Mouse (Mus musculus) layer of hippocampus, adult 2 months (tissue): ENCODE data around the gene Kdm5a. TPM values are rescaled to one million over a fixed set of nuclear protein-coding genes. Genes with fewer than 3 reads are reported as not detected.

Source experiments
- DNase-seq, 2 experiments: peaks; one replicate each; pipeline ENCODE4 v3.0.0; 2022; ENCODE audit warnings: low spot score in 2 of 2
- H3K27ac ChIP-seq: fragments of 200-600 bp; 2 replicates; pipeline ENCODE4 v1.8.1; 2022
- H3K4me3 ChIP-seq: fragments of 200-600 bp; 2 replicates; pipeline ENCODE4 v1.8.1; 2022; ENCODE audit warnings: mild to moderate bottlenecking
- CTCF ChIP-seq: fragments of 200-600 bp; conservative IDR thresholded peaks from 2 replicates; pipeline ENCODE4 v1.8.1; 2022; ENCODE audit warnings: antibody characterized with exemption, mild to moderate bottlenecking, moderate library complexity
- total RNA-seq, 2 experiments: library from RNA; stranded (reverse); gene quantifications; 2 replicates each; pipeline ENCODE4 v1.2.3; 2021

The Kdm5a gene
- total RNA-seq, 2 experiments from 2014 or later = 43.3 to 47.3 TPM

DNA sequence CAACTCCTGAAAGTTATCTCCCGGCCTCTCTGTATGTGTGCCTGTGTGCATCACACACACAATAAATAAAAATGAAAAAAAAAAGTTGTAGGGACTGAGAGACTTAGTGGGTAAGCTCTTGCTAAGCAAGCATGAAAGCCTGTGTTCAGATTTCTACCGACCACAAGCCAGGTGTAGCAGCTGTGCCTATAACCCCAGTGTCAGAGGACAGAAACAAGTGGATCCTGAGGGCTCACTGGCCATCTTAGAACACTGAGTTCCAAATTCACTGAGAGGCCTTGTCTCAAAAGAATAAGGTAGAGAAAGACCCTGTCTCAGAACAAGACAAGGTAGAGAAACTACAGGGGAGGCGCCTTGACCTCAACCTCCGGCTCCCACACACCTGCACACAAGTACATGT is 104.3 kb downstream of the Kdm5a start:
- H3K27ac ChIP-seq = no peak overlapping the region
- no peak for DNase-seq
- no peak overlapping the region for H3K4me3 ChIP-seq
- no peak for TF ChIP-seq CTCF

DNA sequence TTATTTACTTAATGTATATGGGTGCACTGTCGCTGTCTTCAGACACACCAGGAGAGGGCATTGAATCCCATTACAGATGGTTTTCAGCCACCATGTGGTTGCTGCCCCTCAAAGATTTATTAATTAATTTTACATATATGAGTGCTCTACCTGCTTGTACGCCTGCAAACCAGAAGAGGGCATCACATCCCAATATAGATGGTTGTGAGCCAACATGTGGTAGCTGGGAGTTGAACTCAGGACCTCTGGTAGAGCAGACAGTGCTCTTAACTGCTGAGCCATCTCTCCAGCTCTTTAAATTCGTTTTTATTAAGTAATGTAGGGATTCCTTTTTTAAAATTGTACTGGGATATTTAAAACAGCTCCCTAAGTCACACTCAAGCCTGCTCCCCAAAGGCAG is 105.3 kb downstream of the Kdm5a start:
- peak; percentile 50 for TF ChIP-seq CTCF
- Histone ChIP-seq H3K4me3 (no peak overlapping the region), H3K27ac (no peak overlapping the region)
- DNase-seq = no peak

DNA sequence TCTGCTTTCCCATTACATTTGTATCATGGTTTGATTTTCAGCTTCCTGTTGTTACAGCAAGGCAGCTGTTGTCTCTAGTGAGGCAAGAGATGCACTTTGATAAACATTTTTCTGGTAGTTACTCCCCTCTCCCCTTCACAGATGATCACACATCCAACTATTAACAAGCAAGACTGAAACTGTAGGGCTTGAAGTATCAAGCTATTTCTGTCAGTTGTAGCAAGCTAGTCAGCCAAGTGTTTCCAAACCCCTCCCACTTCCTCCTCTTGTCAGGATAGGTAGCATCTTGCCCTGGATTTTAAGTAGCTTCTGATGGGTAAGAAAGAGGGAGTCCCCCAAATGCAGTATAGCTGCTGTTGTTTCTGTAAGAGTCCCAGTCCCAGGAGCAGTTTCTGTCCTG is 105.8 kb downstream of the Kdm5a start:
- no peak overlapping the region for H3K27ac ChIP-seq
- H3K4me3 ChIP-seq = no peak overlapping the region
- TF ChIP-seq CTCF = no peak
- DNase-seq = no peak

DNA sequence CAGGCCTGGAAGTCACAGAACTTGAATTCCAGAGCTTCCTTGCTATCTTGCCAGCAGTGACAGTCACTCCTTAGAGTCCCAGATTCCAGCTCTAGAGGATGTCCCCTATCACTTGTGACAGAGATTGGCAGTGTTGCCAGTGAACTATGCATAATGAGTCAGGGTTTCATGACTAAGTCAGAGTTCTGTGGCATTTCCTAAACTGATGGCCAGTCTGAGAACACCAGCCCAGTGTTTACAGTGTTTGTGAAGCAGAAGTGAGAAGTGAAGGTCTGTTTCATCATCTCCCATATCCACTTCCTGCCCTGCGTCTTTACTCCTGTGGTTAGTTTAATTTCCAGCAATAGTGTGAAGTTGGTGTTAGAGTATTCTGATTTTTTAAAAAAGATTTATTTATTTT is 106.7 kb downstream of the Kdm5a start:
- TF ChIP-seq CTCF = no peak

DNA sequence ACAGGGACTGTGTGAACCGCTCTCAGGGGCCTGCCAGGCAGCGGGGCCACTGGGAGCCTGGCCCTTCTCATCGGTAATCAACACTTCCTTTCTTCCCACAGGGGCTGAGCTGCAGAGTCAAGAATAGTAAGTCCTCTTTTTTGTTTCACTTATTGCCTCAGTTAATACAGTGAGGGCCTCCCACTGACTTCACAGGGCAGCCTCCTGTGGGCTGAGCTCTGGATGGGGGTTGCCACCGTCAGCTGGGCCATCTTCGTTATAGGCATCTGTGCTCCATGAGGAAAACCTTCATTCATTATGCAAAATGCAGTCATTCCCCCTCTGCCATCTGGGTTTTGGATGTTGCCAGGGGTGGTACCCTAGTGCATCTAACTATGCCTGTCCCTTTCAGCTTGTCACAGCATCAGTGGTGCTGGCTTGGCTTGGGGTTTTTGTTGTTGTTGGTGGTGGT is 108.1 kb downstream of the Kdm5a start:
- H3K4me3 ChIP-seq = no peak overlapping the region
- peak overlapping the region; percentile 72 for H3K27ac ChIP-seq
- TF ChIP-seq CTCF = no peak
- DNase-seq = no peak

More for the DNA sequence above, 106.7 kb downstream of the Kdm5a start:
- no peak overlapping the region; the same call in 1 of the 2 replicates for H3K27ac ChIP-seq
- DNase-seq = no peak
- no peak overlapping the region for H3K4me3 ChIP-seq

DNA sequence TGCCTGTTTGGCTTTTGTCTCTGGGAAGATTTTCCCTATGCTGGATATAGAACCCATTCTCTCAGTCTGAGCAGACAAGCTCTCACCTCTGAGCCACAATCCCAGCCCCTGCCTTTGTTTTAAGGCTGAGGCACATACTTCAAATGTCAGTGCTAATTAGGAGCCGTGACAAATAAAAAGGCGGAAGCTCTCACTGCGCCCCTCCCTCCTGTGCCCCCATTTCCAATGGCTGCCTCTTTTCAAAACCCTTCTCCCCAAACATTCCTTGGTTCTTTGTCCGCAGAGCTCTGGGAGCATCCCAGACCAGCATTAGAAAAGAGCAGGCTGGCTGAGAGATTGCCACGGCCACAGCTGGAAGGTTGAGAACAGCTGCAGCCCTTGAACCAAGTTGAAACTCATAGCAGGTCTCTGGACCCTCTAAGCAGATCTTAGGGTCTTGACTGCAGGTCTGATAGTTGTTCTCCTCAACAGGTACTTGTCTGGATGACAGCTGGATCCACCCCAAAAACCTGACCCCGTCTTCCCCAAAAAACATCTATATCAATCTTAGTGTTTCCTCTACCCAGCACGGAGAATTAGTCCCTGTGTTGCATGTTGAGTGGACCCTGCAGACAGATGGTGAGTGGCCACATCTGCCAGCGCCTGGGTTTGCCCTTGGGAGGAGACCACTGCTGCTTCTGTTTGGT is 108.7 kb downstream of the Kdm5a start:
- no peak for TF ChIP-seq CTCF
- H3K27ac ChIP-seq = peak overlapping the region; percentile 72
- no peak for DNase-seq
- no peak overlapping the region for H3K4me3 ChIP-seq

DNA sequence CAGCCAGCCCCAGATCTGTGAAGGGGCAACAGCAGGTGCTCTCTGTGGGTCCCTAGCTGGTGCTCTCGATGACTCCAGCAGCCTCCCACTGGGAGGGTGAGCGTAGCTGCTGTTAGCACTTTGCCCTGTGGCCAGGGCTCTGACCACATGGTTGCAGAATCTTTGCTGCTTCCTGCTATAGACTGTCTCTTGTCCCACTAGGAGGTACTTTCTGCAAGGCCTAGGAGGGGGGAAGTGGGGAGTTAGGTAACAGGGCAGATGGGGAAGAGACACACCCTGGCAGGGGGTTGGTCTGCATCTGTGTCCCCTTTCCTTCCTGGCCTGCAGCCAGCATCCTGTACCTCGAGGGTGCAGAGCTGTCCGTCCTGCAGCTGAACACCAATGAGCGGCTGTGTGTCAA is 109.5 kb downstream of the Kdm5a start:
- DNase-seq = no peak
- Histone ChIP-seq H3K4me3 (no peak overlapping the region), H3K27ac (peak overlapping the region; percentile 72; the same call in 1 of the 2 replicates)
- no peak for TF ChIP-seq CTCF

DNA sequence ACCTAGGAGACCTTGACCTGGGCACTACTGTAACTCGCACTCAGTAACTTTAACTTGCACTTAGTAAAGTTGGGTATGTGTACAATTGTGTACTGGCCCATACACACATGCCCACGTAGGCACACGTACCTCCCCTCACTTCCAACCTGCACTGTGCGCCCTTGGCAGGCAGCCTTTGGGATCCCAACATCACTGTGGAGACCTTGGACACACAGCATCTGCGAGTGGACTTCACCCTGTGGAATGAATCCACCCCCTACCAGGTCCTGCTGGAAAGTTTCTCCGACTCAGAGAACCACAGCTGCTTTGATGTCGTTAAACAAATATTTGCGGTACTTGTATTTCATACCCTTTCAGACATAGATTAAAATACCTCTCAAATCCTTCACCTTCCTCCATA is 111.4 kb downstream of the Kdm5a start:
- Histone ChIP-seq H3K4me3 (no peak overlapping the region), H3K27ac (no peak overlapping the region)
- no peak for DNase-seq
- TF ChIP-seq CTCF = no peak

DNA sequence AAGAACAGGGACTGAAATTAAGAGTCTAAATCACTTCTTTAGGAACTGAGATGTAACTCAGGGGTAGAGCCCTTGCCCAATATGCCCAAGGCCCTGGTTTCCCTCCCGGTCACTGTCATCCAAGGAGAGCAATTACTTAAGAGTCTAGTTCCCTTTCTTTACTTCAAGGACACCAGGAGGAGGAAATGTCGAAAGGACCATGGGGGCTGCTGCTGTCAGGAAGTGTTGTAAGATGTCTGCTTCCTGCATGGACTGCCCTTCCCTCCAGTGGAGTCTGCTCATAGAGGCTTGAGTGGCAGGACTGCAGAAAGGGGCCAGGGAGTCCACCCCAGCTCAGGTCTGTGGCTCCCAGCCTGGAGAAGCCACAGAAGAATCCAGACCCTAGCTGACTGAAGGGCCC is 115.4 kb downstream of the Kdm5a start:
- H3K27ac ChIP-seq = peak overlapping the region; percentile 61; the same call in 1 of the 2 replicates
- H3K4me3 ChIP-seq = no peak overlapping the region
- no peak for DNase-seq
- TF ChIP-seq CTCF = no peak

DNA sequence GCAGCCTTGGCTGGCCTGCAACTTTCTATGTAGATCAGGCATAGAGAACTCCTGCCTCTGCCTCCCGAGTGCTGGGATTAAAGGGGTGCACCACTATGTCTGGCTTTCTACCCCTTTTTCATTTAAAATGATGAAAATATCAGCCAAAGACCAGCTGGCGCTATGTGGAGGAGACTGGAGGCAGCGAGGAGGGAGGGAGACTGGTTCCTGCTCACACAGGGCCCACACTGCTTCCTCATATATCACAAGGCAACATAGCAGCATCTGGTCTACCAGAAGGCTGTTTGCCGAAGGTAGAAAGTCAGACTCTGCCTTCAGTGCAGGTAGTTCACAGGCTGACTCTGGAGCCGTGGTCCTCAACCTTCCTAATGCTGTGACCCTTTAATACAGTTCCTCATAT is 116.4 kb downstream of the Kdm5a start:
- Histone ChIP-seq H3K4me3 (no peak overlapping the region), H3K27ac (peak overlapping the region; percentile 61)
- no peak for TF ChIP-seq CTCF
- peak; percentile 53 to 68 for DNase-seq

DNA sequence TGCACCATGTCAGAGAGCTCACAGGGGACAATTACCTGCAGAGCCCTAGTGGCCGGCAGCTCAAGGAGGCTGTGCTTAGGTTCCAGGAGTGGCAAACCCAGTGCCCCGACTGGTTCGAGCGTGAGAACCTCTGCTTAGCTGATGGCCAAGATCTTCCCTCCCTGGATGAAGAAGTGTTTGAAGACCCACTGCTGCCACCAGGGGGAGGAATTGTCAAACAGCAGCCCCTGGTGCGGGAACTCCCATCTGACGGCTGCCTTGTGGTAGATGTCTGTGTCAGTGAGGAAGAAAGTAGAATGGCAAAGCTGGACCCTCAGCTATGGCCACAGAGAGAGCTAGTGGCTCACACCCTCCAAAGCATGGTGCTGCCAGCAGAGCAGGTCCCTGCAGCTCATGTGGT is 117.6 kb downstream of the Kdm5a start:
- no peak overlapping the region for H3K4me3 ChIP-seq
- H3K27ac ChIP-seq = no peak overlapping the region
- TF ChIP-seq CTCF = peak; percentile 69
- no peak for DNase-seq

DNA sequence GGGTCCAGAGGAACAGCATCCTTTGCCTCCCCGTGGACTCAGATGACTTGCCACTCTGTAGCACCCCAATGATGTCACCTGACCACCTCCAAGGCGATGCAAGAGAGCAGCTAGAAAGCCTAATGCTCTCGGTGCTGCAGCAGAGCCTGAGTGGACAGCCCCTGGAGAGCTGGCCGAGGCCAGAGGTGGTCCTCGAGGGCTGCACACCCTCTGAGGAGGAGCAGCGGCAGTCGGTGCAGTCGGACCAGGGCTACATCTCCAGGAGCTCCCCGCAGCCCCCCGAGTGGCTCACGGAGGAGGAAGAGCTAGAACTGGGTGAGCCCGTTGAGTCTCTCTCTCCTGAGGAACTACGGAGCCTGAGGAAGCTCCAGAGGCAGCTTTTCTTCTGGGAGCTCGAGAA is 118.1 kb downstream of the Kdm5a start:
- no peak for TF ChIP-seq CTCF
- Histone ChIP-seq H3K27ac (no peak overlapping the region), H3K4me3 (no peak overlapping the region)
- DNase-seq = no peak

DNA sequence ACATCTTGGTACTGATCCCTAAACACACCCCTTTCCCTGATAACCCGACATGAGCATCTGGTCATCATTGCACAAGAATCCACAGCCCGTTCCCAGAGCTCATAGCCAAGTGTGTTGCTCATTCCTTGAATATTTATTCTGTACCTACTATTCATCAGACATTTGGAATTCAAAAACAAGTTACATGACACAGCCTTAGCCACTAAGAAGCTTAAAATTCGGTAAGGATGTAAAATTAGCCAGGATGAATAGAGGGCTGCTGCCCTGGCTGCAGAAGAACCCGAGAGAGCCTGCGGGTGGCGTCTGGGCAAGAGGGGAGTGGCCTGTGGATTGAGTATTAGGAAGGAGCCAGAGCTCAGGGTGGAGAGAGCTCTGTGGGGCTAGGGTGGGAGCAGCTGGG is 118.8 kb downstream of the Kdm5a start:
- TF ChIP-seq CTCF = no peak
- DNase-seq = no peak
- Histone ChIP-seq H3K4me3 (no peak overlapping the region), H3K27ac (0 out of 2 replicates have a peak overlapping the region, but pooled peaks have one; percentile 6)

DNA sequence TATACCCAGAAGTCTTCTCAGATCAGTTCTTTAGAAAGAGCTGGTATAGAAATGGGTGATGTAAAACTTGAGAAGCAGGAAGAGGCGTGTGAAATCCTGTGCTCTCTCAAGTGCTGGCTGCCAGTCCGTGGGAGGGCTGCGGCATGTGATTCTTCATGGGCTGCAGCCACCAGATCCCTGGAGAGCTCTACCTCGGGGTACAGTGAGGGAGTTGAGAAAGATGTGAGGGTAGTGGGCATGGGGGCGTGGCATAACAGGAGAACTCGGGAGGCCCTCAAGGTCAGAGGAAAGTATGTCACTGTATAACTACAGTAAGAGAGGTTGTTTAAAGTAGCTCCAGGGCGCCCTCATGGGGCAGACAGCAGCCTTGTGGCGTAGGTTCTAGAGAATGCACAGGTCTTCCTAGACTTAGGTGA is 119.3 kb downstream of the Kdm5a start:
- TF ChIP-seq CTCF = peak; percentile 81
- DNase-seq = no peak
- H3K27ac ChIP-seq = 0 out of 2 replicates have a peak overlapping the region, but pooled peaks have one; percentile 6
- H3K4me3 ChIP-seq = no peak overlapping the region
